Mouse (Mus musculus): Measurements from ENCODE around the gene Nol6. TPM values are rescaled to one million over a fixed set of nuclear protein-coding genes. Genes with fewer than 3 reads are reported as not detected.
A peak's percentile ranks its signal among the peaks of the same experiment; 100 is the strongest.

The Nol6 gene
- 17.6 and 19.1 TPM in 2 replicates for polyA plus RNA-seq (2014; fragmentation: Nextera tagmentation; extraction: Ambion mirVana)

- WGBS: 2% methylated on average over 29 of the region's 29 CpGs
- peak; percentile 99 for DNase-seq (ENCODE audit: low spot score, missing footprints)
- peaks cover 6% of the 10 kb centered on the region; the same call in 1 of the 2 replicates for H3K4me1 ChIP-seq (ENCODE audit: control insufficient read depth, insufficient read depth, low read length)
- H3K36me3 ChIP-seq (ENCODE audit: control insufficient read depth, insufficient read depth, low read length): peaks cover 16% of the 10 kb centered on the region
- no peaks in the 10 kb centered on the region for H3K27me3 ChIP-seq (ENCODE audit: control insufficient read depth, insufficient read depth, low read length)
- no peak within 1 kb of the TSS for H3K27ac ChIP-seq (ENCODE audit: low read depth, low read length)
- H3K9me3 ChIP-seq (ENCODE audit: control insufficient read depth, low read length): no peaks in the 10 kb centered on the region
- peak within 1 kb of the TSS; percentile 65 for H3K9ac ChIP-seq (ENCODE audit: low read length)
- peak within 1 kb of the TSS; percentile 64 for H3K4me3 ChIP-seq (ENCODE audit: low read depth, low read length)
- ATAC-seq (ENCODE audit: low FRiP score): peak; percentile 100
- peak within 1 kb of the TSS; percentile 86 for H3K4me2 ChIP-seq
Observed at GRCm38 (mm10) chr4:41124180-41124951, at the start of gene Nol6. Gene Nol6, minus strand, starts transcription at chr4:41124455.

- DNase-seq (ENCODE audit: low spot score, missing footprints) (no peak), ATAC-seq (ENCODE audit: low FRiP score) (no peak)
- Histone ChIP-seq H3K4me2 (no peak overlapping the region), H3K4me1 (ENCODE audit: control insufficient read depth, insufficient read depth, low read length) (no peaks in the 10 kb centered on the region), H3K27ac (ENCODE audit: low read depth, low read length) (no peak overlapping the region), H3K4me3 (ENCODE audit: low read depth, low read length) (no peak overlapping the region), H3K36me3 (ENCODE audit: control insufficient read depth, insufficient read depth, low read length) (no peaks in the 10 kb centered on the region), H3K9ac (ENCODE audit: low read length) (no peak overlapping the region), H3K27me3 (ENCODE audit: control insufficient read depth, insufficient read depth, low read length) (no peaks in the 10 kb centered on the region), H3K9me3 (ENCODE audit: control insufficient read depth, low read length) (no peaks in the 10 kb centered on the region)
- 90% methylated on average over 2 of the region's 2 CpGs for WGBS
Observed at GRCm38 (mm10) chr4:41170970-41171369, 46.7 kb upstream of the Nol6 start.

- DNase-seq (ENCODE audit: low spot score, missing footprints) (peak; percentile 97), ATAC-seq (ENCODE audit: low FRiP score) (no peak)
- H3K9ac ChIP-seq (ENCODE audit: low read length): no peak overlapping the region
- H3K27ac ChIP-seq (ENCODE audit: low read depth, low read length): no peak overlapping the region
- H3K9me3 ChIP-seq (ENCODE audit: control insufficient read depth, low read length): no peaks in the 10 kb centered on the region
- no peak overlapping the region for H3K4me3 ChIP-seq (ENCODE audit: low read depth, low read length)
- H3K4me1 ChIP-seq (ENCODE audit: control insufficient read depth, insufficient read depth, low read length): no peaks in the 10 kb centered on the region
- H3K36me3 ChIP-seq (ENCODE audit: control insufficient read depth, insufficient read depth, low read length): no peaks in the 10 kb centered on the region
- WGBS: 80% methylated on average over 6 of the region's 6 CpGs
- H3K4me2 ChIP-seq: no peak overlapping the region
- H3K27me3 ChIP-seq (ENCODE audit: control insufficient read depth, insufficient read depth, low read length): no peaks in the 10 kb centered on the region
Observed at GRCm38 (mm10) chr4:41165693-41166475, 41.6 kb upstream of the Nol6 start.

- WGBS: 32% methylated on average over 2 of the region's 2 CpGs
- H3K27me3 ChIP-seq (ENCODE audit: control insufficient read depth, insufficient read depth, low read length): no peaks in the 10 kb centered on the region
- no peak overlapping the region for H3K9ac ChIP-seq (ENCODE audit: low read length)
- no peaks in the 10 kb centered on the region for H3K9me3 ChIP-seq (ENCODE audit: control insufficient read depth, low read length)
- peak; percentile 90 for DNase-seq (ENCODE audit: low spot score, missing footprints)
- no peaks in the 10 kb centered on the region for H3K36me3 ChIP-seq (ENCODE audit: control insufficient read depth, insufficient read depth, low read length)
- H3K27ac ChIP-seq (ENCODE audit: low read depth, low read length): 0 out of 2 replicates have a peak overlapping the region, but pooled peaks have one; percentile 31
- H3K4me1 ChIP-seq (ENCODE audit: control insufficient read depth, insufficient read depth, low read length): no peaks in the 10 kb centered on the region
- H3K4me2 ChIP-seq: no peak overlapping the region
- no peak overlapping the region for H3K4me3 ChIP-seq (ENCODE audit: low read depth, low read length)
- no peak for ATAC-seq (ENCODE audit: low FRiP score)
Observed at GRCm38 (mm10) chr4:41164974-41165373, 40.7 kb upstream of the Nol6 start.

- H3K4me2 ChIP-seq: no peak overlapping the region
- no peak overlapping the region for H3K9ac ChIP-seq (ENCODE audit: low read length)
- DNase-seq (ENCODE audit: low spot score, missing footprints): no peak
- no peak overlapping the region for H3K27ac ChIP-seq (ENCODE audit: low read depth, low read length)
- WGBS: 94% methylated on average over 3 of the region's 3 CpGs
- no peaks in the 10 kb centered on the region for H3K27me3 ChIP-seq (ENCODE audit: control insufficient read depth, insufficient read depth, low read length)
- no peaks in the 10 kb centered on the region for H3K4me1 ChIP-seq (ENCODE audit: control insufficient read depth, insufficient read depth, low read length)
- H3K36me3 ChIP-seq (ENCODE audit: control insufficient read depth, insufficient read depth, low read length): no peaks in the 10 kb centered on the region
- no peak for ATAC-seq (ENCODE audit: low FRiP score)
- H3K9me3 ChIP-seq (ENCODE audit: control insufficient read depth, low read length): no peaks in the 10 kb centered on the region
- H3K4me3 ChIP-seq (ENCODE audit: low read depth, low read length): no peak overlapping the region
Observed at GRCm38 (mm10) chr4:41161232-41161631, 37.0 kb upstream of the Nol6 start.

- Histone ChIP-seq H3K36me3 (ENCODE audit: control insufficient read depth, insufficient read depth, low read length) (no peaks in the 10 kb centered on the region), H3K4me1 (ENCODE audit: control insufficient read depth, insufficient read depth, low read length) (no peaks in the 10 kb centered on the region), H3K27ac (ENCODE audit: low read depth, low read length) (no peak overlapping the region), H3K4me3 (ENCODE audit: low read depth, low read length) (no peak overlapping the region), H3K9me3 (ENCODE audit: control insufficient read depth, low read length) (no peaks in the 10 kb centered on the region), H3K4me2 (no peak overlapping the region), H3K27me3 (ENCODE audit: control insufficient read depth, insufficient read depth, low read length) (no peaks in the 10 kb centered on the region), H3K9ac (ENCODE audit: low read length) (no peak overlapping the region)
- no peak for ATAC-seq (ENCODE audit: low FRiP score)
- DNase-seq (ENCODE audit: low spot score, missing footprints): no peak
- 92% methylated on average over 1 of the region's 1 CpGs for WGBS
Observed at GRCm38 (mm10) chr4:41158251-41158650, 34.0 kb upstream of the Nol6 start.

- no peaks in the 10 kb centered on the region for H3K27me3 ChIP-seq (ENCODE audit: control insufficient read depth, insufficient read depth, low read length)
- ATAC-seq (ENCODE audit: low FRiP score): no peak
- no peak for DNase-seq (ENCODE audit: low spot score, missing footprints)
- no peaks in the 10 kb centered on the region for H3K4me1 ChIP-seq (ENCODE audit: control insufficient read depth, insufficient read depth, low read length)
- WGBS: 93% methylated on average over 9 of the region's 9 CpGs
- no peak overlapping the region for H3K4me3 ChIP-seq (ENCODE audit: low read depth, low read length)
- H3K9ac ChIP-seq (ENCODE audit: low read length): no peak overlapping the region
- no peaks in the 10 kb centered on the region for H3K9me3 ChIP-seq (ENCODE audit: control insufficient read depth, low read length)
- no peak overlapping the region for H3K4me2 ChIP-seq
- H3K27ac ChIP-seq (ENCODE audit: low read depth, low read length): no peak overlapping the region
- H3K36me3 ChIP-seq (ENCODE audit: control insufficient read depth, insufficient read depth, low read length): no peaks in the 10 kb centered on the region
Observed at GRCm38 (mm10) chr4:41156961-41157360, 32.7 kb upstream of the Nol6 start.

GRCm38 (mm10) chr4:41153146-41153545 lies 28.9 kb upstream of the Nol6 start:
- no peak overlapping the region for H3K4me2 ChIP-seq
- no peaks in the 10 kb centered on the region for H3K4me1 ChIP-seq (ENCODE audit: control insufficient read depth, insufficient read depth, low read length)
- no peak for ATAC-seq (ENCODE audit: low FRiP score)
- H3K9ac ChIP-seq (ENCODE audit: low read length): no peak overlapping the region
- H3K36me3 ChIP-seq (ENCODE audit: control insufficient read depth, insufficient read depth, low read length): no peaks in the 10 kb centered on the region
- no peaks in the 10 kb centered on the region for H3K27me3 ChIP-seq (ENCODE audit: control insufficient read depth, insufficient read depth, low read length)
- no peak for DNase-seq (ENCODE audit: low spot score, missing footprints)
- no peak overlapping the region for H3K4me3 ChIP-seq (ENCODE audit: low read depth, low read length)
- no peaks in the 10 kb centered on the region for H3K9me3 ChIP-seq (ENCODE audit: control insufficient read depth, low read length)
- no peak overlapping the region for H3K27ac ChIP-seq (ENCODE audit: low read depth, low read length)
- 96% methylated on average over 3 of the region's 3 CpGs for WGBS

GRCm38 (mm10) chr4:41151186-41151585 lies 26.9 kb upstream of the Nol6 start:
- H3K36me3 ChIP-seq (ENCODE audit: control insufficient read depth, insufficient read depth, low read length): no peaks in the 10 kb centered on the region
- H3K27me3 ChIP-seq (ENCODE audit: control insufficient read depth, insufficient read depth, low read length): no peaks in the 10 kb centered on the region
- ATAC-seq (ENCODE audit: low FRiP score) (no peak), DNase-seq (ENCODE audit: low spot score, missing footprints) (no peak)
- no peak overlapping the region for H3K4me2 ChIP-seq
- no peak overlapping the region for H3K27ac ChIP-seq (ENCODE audit: low read depth, low read length)
- WGBS: 92% methylated on average over 7 of the region's 7 CpGs
- H3K9me3 ChIP-seq (ENCODE audit: control insufficient read depth, low read length): no peaks in the 10 kb centered on the region
- no peak overlapping the region for H3K4me3 ChIP-seq (ENCODE audit: low read depth, low read length)
- no peak overlapping the region for H3K9ac ChIP-seq (ENCODE audit: low read length)
- no peaks in the 10 kb centered on the region for H3K4me1 ChIP-seq (ENCODE audit: control insufficient read depth, insufficient read depth, low read length)

Measured in midbrain, embryonic 11.5 days (tissue).